Mouse (Mus musculus) kidney, adult 9 months (tissue): Measurements from ENCODE around the gene Dppa5a.
"Not testable (repeated sequence)": the region's sequence is repeated elsewhere in the genome, so short reads cannot be mapped to it uniquely, and the experiment has no call there.

Experiments
- DNase-seq: peaks from one replicate; pipeline ENCODE4 v3.0.0; 2022

Gene Dppa5a

GRCm38 (mm10) chr9:78367959-78368358 is at the start of gene Dppa5a:
Gene Dppa5a, minus strand, starts transcription at chr9:78368177.
- DNase-seq, result not testable (repeated sequence)

- DNase-seq, result no peak
Observed at GRCm38 (mm10) chr9:78401596-78401995, 33.6 kb upstream of the Dppa5a start.

GRCm38 (mm10) chr9:78400570-78400969 is 32.6 kb upstream of the Dppa5a start:
- DNase-seq, result no peak

GRCm38 (mm10) chr9:78396517-78396916 is 28.5 kb upstream of the Dppa5a start:
- no peak for DNase-seq

- peak; percentile 9 for DNase-seq
Observed at GRCm38 (mm10) chr9:78395630-78396351, 27.8 kb upstream of the Dppa5a start, which contains the start of gene Ddx43. Gene Ddx43, plus strand, starts transcription at chr9:78395777.

- no peak for DNase-seq
Observed at GRCm38 (mm10) chr9:78395244-78395629, 27.3 kb upstream of the Dppa5a start.

GRCm38 (mm10) chr9:78394602-78395001 is 26.6 kb upstream of the Dppa5a start:
- no peak for DNase-seq

GRCm38 (mm10) chr9:78393741-78394140 is 25.8 kb upstream of the Dppa5a start:
- DNase-seq, result no peak

GRCm38 (mm10) chr9:78389981-78390380 is 22.0 kb upstream of the Dppa5a start:
- DNase-seq, result no peak

- DNase-seq, result no peak
Observed at GRCm38 (mm10) chr9:78386947-78387346, 19.0 kb upstream of the Dppa5a start.

- DNase-seq, result peak; percentile 29
Observed at GRCm38 (mm10) chr9:78385893-78386292, 17.9 kb upstream of the Dppa5a start.

- no peak for DNase-seq
Observed at GRCm38 (mm10) chr9:78378113-78378785, 10.3 kb upstream of the Dppa5a start, which contains the start of gene Ooep. Gene Ooep, minus strand, starts transcription at chr9:78378725.

GRCm38 (mm10) chr9:78377546-78377945 is 9.6 kb upstream of the Dppa5a start:
- DNase-seq, result no peak

GRCm38 (mm10) chr9:78375486-78375885 is 7.5 kb upstream of the Dppa5a start:
- DNase-seq, result no peak

GRCm38 (mm10) chr9:78374885-78375389 is 7.0 kb upstream of the Dppa5a start:
- DNase-seq, result no peak

- DNase-seq, result no peak
Observed at GRCm38 (mm10) chr9:78374397-78374796, 6.4 kb upstream of the Dppa5a start.

GRCm38 (mm10) chr9:78372827-78373504 is 5.0 kb upstream of the Dppa5a start:
- DNase-seq, result no peak

- DNase-seq, result no peak
Observed at GRCm38 (mm10) chr9:78371441-78371840, 3.5 kb upstream of the Dppa5a start.

- DNase-seq, result no peak
Observed at GRCm38 (mm10) chr9:78369786-78370185, 1.8 kb upstream of the Dppa5a start.

- DNase-seq, result no peak
Observed at GRCm38 (mm10) chr9:78369349-78369748, 1.4 kb upstream of the Dppa5a start.

- no peak for DNase-seq
Observed at GRCm38 (mm10) chr9:78368671-78369293, 805 bp upstream of the Dppa5a start.

GRCm38 (mm10) chr9:78365850-78366544 is 2.0 kb downstream of the Dppa5a start:
- no peak for DNase-seq
